Mouse (Mus musculus) C2C12 (cell line): ENCODE measurements around the gene Pgm5. TPM values are rescaled to one million over a fixed set of nuclear protein-coding genes. Genes with fewer than 3 reads are reported as not detected.

Source experiments
- H3K27me3 ChIP-seq: one replicate; pipeline ENCODE4 v1.6.1; 2011; ENCODE audit not compliant: control insufficient read depth, insufficient read depth, insufficient read length
- H3K36me3 ChIP-seq: one replicate; pipeline ENCODE4 v1.6.1; 2011; ENCODE audit not compliant: control insufficient read depth, insufficient read depth
- H3K4me3 ChIP-seq: one replicate; pipeline ENCODE4 v1.5.1; 2011; ENCODE audit warnings: mild to moderate bottlenecking, control low read depth; ENCODE audit not compliant: poor library complexity, insufficient read depth, severe bottlenecking
- H3K79me2 ChIP-seq: one replicate; pipeline ENCODE4 v1.6.1; 2011; ENCODE audit not compliant: control insufficient read depth, insufficient read depth
- H3K79me3 ChIP-seq: one replicate; pipeline ENCODE4 v1.6.1; 2011; ENCODE audit warnings: low read depth, control low read depth
- H3ac ChIP-seq: one replicate; pipeline ENCODE3; 2011; ENCODE audit warnings: low read depth; ENCODE audit not compliant: control insufficient read depth, insufficient read length
- CEBPB ChIP-seq: IDR thresholded peaks from one replicate; pipeline ENCODE4 v1.6.1; 2011; ENCODE audit warnings: low read depth, mild to moderate bottlenecking, control low read depth, moderate library complexity
- CTCF ChIP-seq: IDR thresholded peaks from one replicate; pipeline ENCODE4 v1.5.1; 2011; ENCODE audit not compliant: control insufficient read depth, insufficient read depth, insufficient read length
- FOSL1 ChIP-seq: IDR thresholded peaks from one replicate; pipeline ENCODE4 v1.8.0; 2011; ENCODE audit warnings: mild to moderate bottlenecking, low read length; ENCODE audit not compliant: poor library complexity, insufficient read depth, severe bottlenecking
- MAX ChIP-seq: IDR thresholded peaks from one replicate; pipeline ENCODE4 v1.6.1; 2011; ENCODE audit warnings: mild to moderate bottlenecking, control low read depth
- MYOD1 ChIP-seq: IDR thresholded peaks from one replicate; pipeline ENCODE4 v1.6.1; 2011; ENCODE audit warnings: low read depth; ENCODE audit not compliant: control insufficient read depth, insufficient read length
- MYOG ChIP-seq: IDR thresholded peaks from one replicate; pipeline ENCODE4 v1.6.1; 2011; ENCODE audit not compliant: control insufficient read depth, insufficient read length; ENCODE audit errors: extremely low read depth
- USF1 ChIP-seq: IDR thresholded peaks from one replicate; pipeline ENCODE4 v1.6.1; 2011; ENCODE audit warnings: low read depth, mild to moderate bottlenecking, control low read depth, moderate library complexity
- polyA plus RNA-seq: library from polyadenylated mRNA; unstranded; fragments of >200 nt; fragmentation: generic; extraction: Trizol; gene quantifications from one replicate; pipeline ENCODE4 v1.2.1, GENCODE M21; 2012; ENCODE audit warnings: missing spikeins

The Pgm5 gene
- polyA plus RNA-seq, 1 experiment: 0.05 TPM

GRCm38 (mm10) chr19:24753617-24754439 lies 107.8 kb downstream of the Pgm5 start:
- H3ac ChIP-seq: no peak overlapping the region
- H3K27me3 ChIP-seq: no peaks in the 10 kb centered on the region
- H3K4me3 ChIP-seq: no peak overlapping the region
- H3K36me3 ChIP-seq: no peaks in the 10 kb centered on the region
- TF ChIP-seq USF1: no peak
- no peak for TF ChIP-seq MYOG
- no peak for TF ChIP-seq MYOD1
- TF ChIP-seq CEBPB: no peak
- H3K79me3 ChIP-seq: no peaks in the 10 kb centered on the region
- no peaks in the 10 kb centered on the region for H3K79me2 ChIP-seq

GRCm38 (mm10) chr19:24752873-24753538 lies 108.6 kb downstream of the Pgm5 start:
- H3K79me3 ChIP-seq: no peaks in the 10 kb centered on the region
- H3K79me2 ChIP-seq: no peaks in the 10 kb centered on the region
- H3K4me3 ChIP-seq: no peak overlapping the region
- H3K27me3 ChIP-seq: no peaks in the 10 kb centered on the region
- TF ChIP-seq FOSL1 (no peak), MYOG (no peak), MYOD1 (no peak), MAX (no peak)
- H3K36me3 ChIP-seq: no peaks in the 10 kb centered on the region
- no peak overlapping the region for H3ac ChIP-seq

- Histone ChIP-seq H3ac (no peak overlapping the region), H3K4me3 (no peak overlapping the region), H3K79me2 (no peaks in the 10 kb centered on the region), H3K79me3 (no peaks in the 10 kb centered on the region), H3K36me3 (no peaks in the 10 kb centered on the region), H3K27me3 (no peaks in the 10 kb centered on the region)
- no peak for TF ChIP-seq MYOG
- TF ChIP-seq FOSL1: no peak
- no peak for TF ChIP-seq CTCF
- no peak for TF ChIP-seq USF1
- TF ChIP-seq CEBPB: no peak
- TF ChIP-seq MYOD1: no peak
- TF ChIP-seq MAX: no peak
Observed at GRCm38 (mm10) chr19:24746266-24746875, 115.3 kb downstream of the Pgm5 start.

GRCm38 (mm10) chr19:24742606-24743005 lies 119.0 kb downstream of the Pgm5 start:
- H3K79me3 ChIP-seq: no peaks in the 10 kb centered on the region
- H3K27me3 ChIP-seq: no peaks in the 10 kb centered on the region
- no peaks in the 10 kb centered on the region for H3K79me2 ChIP-seq
- no peak overlapping the region for H3K4me3 ChIP-seq
- H3ac ChIP-seq: no peak overlapping the region
- TF ChIP-seq FOSL1 (no peak), CEBPB (no peak), CTCF (no peak), MAX (no peak), MYOG (no peak), USF1 (no peak), MYOD1 (no peak)
- H3K36me3 ChIP-seq: no peaks in the 10 kb centered on the region

GRCm38 (mm10) chr19:24738786-24739185 lies 122.9 kb downstream of the Pgm5 start:
- no peaks in the 10 kb centered on the region for H3K36me3 ChIP-seq
- no peak overlapping the region for H3ac ChIP-seq
- no peaks in the 10 kb centered on the region for H3K79me3 ChIP-seq
- no peaks in the 10 kb centered on the region for H3K27me3 ChIP-seq
- TF ChIP-seq CTCF (no peak), MYOD1 (no peak), FOSL1 (no peak), USF1 (no peak), MAX (no peak), MYOG (no peak), CEBPB (no peak)
- H3K4me3 ChIP-seq: no peak overlapping the region
- H3K79me2 ChIP-seq: no peaks in the 10 kb centered on the region

GRCm38 (mm10) chr19:24738026-24738425 lies 123.6 kb downstream of the Pgm5 start:
- H3K79me3 ChIP-seq: no peaks in the 10 kb centered on the region
- H3K27me3 ChIP-seq: no peaks in the 10 kb centered on the region
- no peak overlapping the region for H3K4me3 ChIP-seq
- TF ChIP-seq USF1 (no peak), MYOG (no peak), FOSL1 (no peak)
- H3K79me2 ChIP-seq: no peaks in the 10 kb centered on the region
- no peak overlapping the region for H3ac ChIP-seq
- H3K36me3 ChIP-seq: no peaks in the 10 kb centered on the region
